10 mouse cellular contexts compared by ENCODE assay signal in genomic region chr6:87100297-87101020, GRCm38 (mm10). TPM values are rescaled to one million over a fixed set of nuclear protein-coding genes. Genes with fewer than 3 reads are reported as not detected.
A peak's percentile ranks its signal among the peaks of the same experiment; 100 is the strongest.
DNase-seq lines count a peak whose midpoint lies in the region; ATAC-seq and TF ChIP-seq lines count a peak whose summit lies in the region.
"Had no signal": no experiment of that assay in that cellular context is flagged by ENCODE, and none has a peak within 500 bp of the region (broad histone marks: within the 10 kb centered on the region; RNA-seq: fewer than 3 reads in every experiment).

No protein-coding gene starts in this region.

- no peaks in the 10 kb centered on the region for H3K27me3 ChIP-seq in heart, postnatal 0 days (ENCODE audit: control insufficient read depth, insufficient read depth, low read length)
- H3K27me3 ChIP-seq in heart, embryonic 12.5 days (replicated peaks), result no peaks in the 10 kb centered on the region; the same call in 1 of the 2 replicates
- no peaks in the 10 kb centered on the region for H3K27me3 ChIP-seq in embryonic facial prominence, embryonic 15.5 days

- H3K36me3 ChIP-seq in heart, postnatal 0 days (replicated peaks; ENCODE audit: control insufficient read depth, insufficient read depth, low read length), result no peaks in the 10 kb centered on the region
- no peaks in the 10 kb centered on the region for H3K36me3 ChIP-seq in heart, embryonic 12.5 days
- H3K36me3 ChIP-seq in embryonic facial prominence, embryonic 15.5 days, result no peaks in the 10 kb centered on the region

- H3K9me3 ChIP-seq in heart, postnatal 0 days (replicated peaks; ENCODE audit: control insufficient read depth, low read length), result no peaks in the 10 kb centered on the region
- H3K9me3 ChIP-seq in heart, embryonic 12.5 days (replicated peaks), result no peaks in the 10 kb centered on the region
- H3K9me3 ChIP-seq in embryonic facial prominence, embryonic 15.5 days (replicated peaks), result no peaks in the 10 kb centered on the region

- no peak for TF ChIP-seq CTCF in heart, postnatal 0 days (IDR thresholded peaks at IDR 0.05; ENCODE audit: low read depth)

- H3K27ac ChIP-seq in heart, postnatal 0 days (ENCODE audit: low read depth), result peak overlapping the region; percentile 50
- H3K27ac ChIP-seq in heart, embryonic 12.5 days (ENCODE audit: poor library complexity, severe bottlenecking), result no peak overlapping the region
- H3K27ac ChIP-seq in embryonic facial prominence, embryonic 15.5 days (replicated peaks), result peak overlapping the region; percentile 86

- H3K4me1 ChIP-seq in heart, postnatal 0 days (ENCODE audit: control insufficient read depth, insufficient read depth), result 0 out of 2 replicates have a peak, but pooled peaks cover 3% of the 10 kb centered on the region
- H3K4me1 ChIP-seq in heart, embryonic 12.5 days (replicated peaks), result peaks cover 37% of the 10 kb centered on the region
- H3K4me1 ChIP-seq in embryonic facial prominence, embryonic 15.5 days, result peaks cover 56% of the 10 kb centered on the region

- WGBS in heart, postnatal 0 days, result 85% methylated on average over 9 of the region's 9 CpGs
- 84% methylated on average over 9 of the region's 9 CpGs for WGBS in heart, embryonic 12.5 days
- WGBS in embryonic facial prominence, embryonic 15.5 days, result 84% methylated on average over 9 of the region's 9 CpGs

- no peak for ATAC-seq in heart, postnatal 0 days (ENCODE audit: insufficient read depth, low read depth)
- ATAC-seq in heart, embryonic 12.5 days (ENCODE audit: insufficient number of reproducible peaks, low FRiP score), result no peak
- no peak for ATAC-seq in embryonic facial prominence, embryonic 15.5 days (ENCODE audit: insufficient number of reproducible peaks, low FRiP score, low TSS enrichment, low read depth)

- no peak overlapping the region for H3K4me3 ChIP-seq in heart, postnatal 0 days (ENCODE audit: low read depth, low read length)
- H3K4me3 ChIP-seq in heart, embryonic 12.5 days, result no peak overlapping the region
- H3K4me3 ChIP-seq in embryonic facial prominence, embryonic 15.5 days (replicated peaks), result no peak overlapping the region

- DNase-seq in heart, postnatal 0 days (ENCODE audit: low spot score), result no peak
- peak; percentile 30 for DNase-seq in brain, adult 2 months (ENCODE audit: low read depth, low spot score)
- peak; percentile 15 for DNase-seq in lung, postnatal 36 days
- no peak for DNase-seq in spleen, postnatal 14 days (ENCODE audit: low spot score in 2 of 2)
- DNase-seq in adrenal gland, postnatal 14 days, result no peak

- TF ChIP-seq EP300 in heart, postnatal 0 days (IDR thresholded peaks at IDR 0.05; ENCODE audit: low read depth), result no peak

- H3K9ac ChIP-seq in heart, postnatal 0 days (replicated peaks; ENCODE audit: low read depth, low read length), result no peak overlapping the region
- no peak overlapping the region for H3K9ac ChIP-seq in heart, embryonic 12.5 days
- H3K9ac ChIP-seq in embryonic facial prominence, embryonic 15.5 days, result 0 out of 2 replicates have a peak overlapping the region, but pooled peaks have one; percentile 9

- no peak overlapping the region for H3K4me2 ChIP-seq in heart, postnatal 0 days (ENCODE audit: low read depth, low read length)
- H3K4me2 ChIP-seq in heart, embryonic 12.5 days, result no peak overlapping the region
- H3K4me2 ChIP-seq in embryonic facial prominence, embryonic 15.5 days (replicated peaks), result no peak overlapping the region

RNA-seq across cellular contexts. Expression of gene D6Ertd527e, which starts 4.1 kb away (rescaled TPM):
- not detected in 2 replicates for total RNA-seq in heart, postnatal 0 days (2014; rRNA removed; ENCODE audit: low replicate concordance)
- 0.08 TPM in 1 of 2 replicates, not detected in the other for polyA plus RNA-seq in heart, postnatal 0 days (2015; fragmentation: Nextera tagmentation; extraction: Ambion mirVana)
- polyA plus RNA-seq in heart, embryonic 12.5 days (2016; fragmentation: Nextera tagmentation; extraction: Ambion mirVana), result 0.10 TPM in 1 of 2 replicates, not detected in the other
- 0.28 and 0.75 TPM in 2 replicates for polyA plus RNA-seq in embryonic facial prominence, embryonic 15.5 days (2015; fragmentation: Nextera tagmentation; extraction: Ambion mirVana)
- not detected in 2 replicates for total RNA-seq in adrenal gland, postnatal 14 days (2021)
- total RNA-seq: adrenal gland, adult 2 months; ES-E14; left cerebral cortex, postnatal 25 days had no signal

RNA-seq across cellular contexts. Expression of gene Gfpt1, which starts 57.8 kb away (rescaled TPM):
- total RNA-seq in heart, postnatal 0 days (2014; rRNA removed; ENCODE audit: low replicate concordance), result 10.0 and 23.3 TPM in 2 replicates
- polyA plus RNA-seq in heart, postnatal 0 days (2015; fragmentation: Nextera tagmentation; extraction: Ambion mirVana), result 5.4 and 6.7 TPM in 2 replicates
- 17.7 and 19.3 TPM in 2 replicates for polyA plus RNA-seq in heart, embryonic 12.5 days (2016; fragmentation: Nextera tagmentation; extraction: Ambion mirVana)
- polyA plus RNA-seq in embryonic facial prominence, embryonic 15.5 days (2015; fragmentation: Nextera tagmentation; extraction: Ambion mirVana), result 19.0 and 20.4 TPM in 2 replicates
- 36.9 and 42.1 TPM in 2 replicates for total RNA-seq in adrenal gland, postnatal 14 days (2021)

Comparison
In these comparisons a context has a peak if more than half of its experiments do, and no peak if none do; other contexts are left out.
1. DNase-seq: peak in brain, adult 2 months (single experiment) and lung, postnatal 36 days (single experiment); none in heart, postnatal 0 days (single experiment), spleen, postnatal 14 days (0 of 2) and adrenal gland, postnatal 14 days (single experiment).